Mouse (Mus musculus) erythroblast, embryonic 14.5 days (primary cell): ENCODE results near the gene Neu4. TPM values are rescaled to one million over a fixed set of nuclear protein-coding genes. Genes with fewer than 3 reads are reported as not detected.

Experiments
- H3K27me3 ChIP-seq: 2 replicates; pipeline ENCODE4 v1.6.1; 2012; ENCODE audit warnings: inconsistent platforms; ENCODE audit not compliant: control insufficient read depth
- H3K36me3 ChIP-seq: 2 replicates; pipeline ENCODE4 v1.6.1; 2012; ENCODE audit warnings: mild to moderate bottlenecking, inconsistent platforms; ENCODE audit not compliant: control insufficient read depth
- H3K4me1 ChIP-seq: 2 replicates; pipeline ENCODE4 v1.6.1; 2012; ENCODE audit warnings: inconsistent platforms; ENCODE audit not compliant: control insufficient read depth
- H3K4me3 ChIP-seq: replicated peaks from 2 replicates; pipeline ENCODE3; 2012; ENCODE audit warnings: moderate library complexity, mild to moderate bottlenecking, inconsistent platforms
- H3K9me3 ChIP-seq: 2 replicates; pipeline ENCODE4 v1.6.1; 2012; ENCODE audit warnings: low read length, inconsistent platforms, mixed read lengths; ENCODE audit not compliant: control insufficient read depth
- GATA1 ChIP-seq: IDR thresholded peaks from 2 replicates; pipeline ENCODE4 v1.6.1; 2012; ENCODE audit warnings: low read length, inconsistent platforms, mixed read lengths
- TAL1 ChIP-seq: IDR thresholded peaks from 3 replicates; pipeline ENCODE4 v1.6.1; 2012; ENCODE audit warnings: low read length, inconsistent platforms, mixed read lengths
- polyA plus RNA-seq: library from polyadenylated mRNA; stranded (reverse); fragments of >175 nt; gene quantifications from 2 replicates; pipeline ENCODE4 v1.2.3, GENCODE M21; 2012

The Neu4 gene
- polyA plus RNA-seq, 1 experiment: not detected

- no peaks in the 10 kb centered on the region for H3K4me1 ChIP-seq
- no peak for TF ChIP-seq GATA1
- TF ChIP-seq TAL1: no peak
- no peak overlapping the region for H3K4me3 ChIP-seq
- no peaks in the 10 kb centered on the region for H3K36me3 ChIP-seq
- H3K9me3 ChIP-seq: no peaks in the 10 kb centered on the region
- H3K27me3 ChIP-seq: no peaks in the 10 kb centered on the region
Measured at GRCm38 (mm10) chr1:94011643-94012042, 8.6 kb upstream of the Neu4 start.

GRCm38 (mm10) chr1:94027506-94028108, 7.4 kb downstream of the Neu4 start:
- H3K4me1 ChIP-seq: no peaks in the 10 kb centered on the region
- TF ChIP-seq GATA1: no peak
- TF ChIP-seq TAL1: no peak
- no peaks in the 10 kb centered on the region for H3K36me3 ChIP-seq
- H3K9me3 ChIP-seq: no peaks in the 10 kb centered on the region
- no peak overlapping the region for H3K4me3 ChIP-seq
- H3K27me3 ChIP-seq: no peaks in the 10 kb centered on the region

GRCm38 (mm10) chr1:94028741-94029140, 8.5 kb downstream of the Neu4 start:
- no peaks in the 10 kb centered on the region for H3K4me1 ChIP-seq
- no peak overlapping the region for H3K4me3 ChIP-seq
- H3K9me3 ChIP-seq: no peaks in the 10 kb centered on the region
- H3K27me3 ChIP-seq: no peaks in the 10 kb centered on the region
- TF ChIP-seq GATA1 (no peak), TAL1 (no peak)
- H3K36me3 ChIP-seq: no peaks in the 10 kb centered on the region

GRCm38 (mm10) chr1:94033075-94033602, 12.9 kb downstream of the Neu4 start:
- H3K36me3 ChIP-seq: no peaks in the 10 kb centered on the region
- H3K4me1 ChIP-seq: peaks cover 3% of the 10 kb centered on the region; the same call in 1 of the 2 replicates
- no peak overlapping the region for H3K4me3 ChIP-seq
- no peak for TF ChIP-seq TAL1
- TF ChIP-seq GATA1: no peak
- H3K9me3 ChIP-seq: no peaks in the 10 kb centered on the region
- no peaks in the 10 kb centered on the region for H3K27me3 ChIP-seq

- Histone ChIP-seq H3K36me3 (no peaks in the 10 kb centered on the region), H3K4me3 (peak overlapping the region; percentile 14), H3K9me3 (no peaks in the 10 kb centered on the region), H3K4me1 (peaks cover 3% of the 10 kb centered on the region; the same call in 1 of the 2 replicates), H3K27me3 (no peaks in the 10 kb centered on the region)
- TF ChIP-seq GATA1: no peak
- no peak for TF ChIP-seq TAL1
Measured at GRCm38 (mm10) chr1:94034984-94035743, 14.9 kb downstream of the Neu4 start.

GRCm38 (mm10) chr1:94040391-94040790, 20.1 kb downstream of the Neu4 start:
- Histone ChIP-seq H3K36me3 (no peaks in the 10 kb centered on the region), H3K9me3 (no peaks in the 10 kb centered on the region), H3K4me1 (no peaks in the 10 kb centered on the region), H3K4me3 (no peak overlapping the region), H3K27me3 (no peaks in the 10 kb centered on the region)
- TF ChIP-seq GATA1 (no peak), TAL1 (no peak)

- no peak overlapping the region for H3K4me3 ChIP-seq
- no peaks in the 10 kb centered on the region for H3K9me3 ChIP-seq
- TF ChIP-seq TAL1: no peak
- TF ChIP-seq GATA1: no peak
- H3K27me3 ChIP-seq: no peaks in the 10 kb centered on the region
- no peaks in the 10 kb centered on the region for H3K4me1 ChIP-seq
- H3K36me3 ChIP-seq: no peaks in the 10 kb centered on the region
Measured at GRCm38 (mm10) chr1:94045559-94045958, 25.3 kb downstream of the Neu4 start.

GRCm38 (mm10) chr1:94046544-94046943, 26.3 kb downstream of the Neu4 start:
- Histone ChIP-seq H3K4me3 (no peak overlapping the region), H3K9me3 (no peaks in the 10 kb centered on the region), H3K4me1 (no peaks in the 10 kb centered on the region), H3K36me3 (no peaks in the 10 kb centered on the region), H3K27me3 (no peaks in the 10 kb centered on the region)
- TF ChIP-seq GATA1 (no peak), TAL1 (no peak)

GRCm38 (mm10) chr1:94051104-94051503, 30.9 kb downstream of the Neu4 start:
- Histone ChIP-seq H3K9me3 (no peaks in the 10 kb centered on the region), H3K4me1 (no peaks in the 10 kb centered on the region), H3K4me3 (no peak overlapping the region), H3K36me3 (no peaks in the 10 kb centered on the region), H3K27me3 (no peaks in the 10 kb centered on the region)
- TF ChIP-seq TAL1: no peak
- no peak for TF ChIP-seq GATA1
